Mouse (Mus musculus): ENCODE measurements around the gene Synj2. TPM values are rescaled to one million over a fixed set of nuclear protein-coding genes. Genes with fewer than 3 reads are reported as not detected.
A peak's percentile ranks its signal among the peaks of the same experiment; 100 is the strongest.

Gene Synj2
- polyA plus RNA-seq, 1 experiment from 2014 or later, result 1.3 TPM

DNA sequence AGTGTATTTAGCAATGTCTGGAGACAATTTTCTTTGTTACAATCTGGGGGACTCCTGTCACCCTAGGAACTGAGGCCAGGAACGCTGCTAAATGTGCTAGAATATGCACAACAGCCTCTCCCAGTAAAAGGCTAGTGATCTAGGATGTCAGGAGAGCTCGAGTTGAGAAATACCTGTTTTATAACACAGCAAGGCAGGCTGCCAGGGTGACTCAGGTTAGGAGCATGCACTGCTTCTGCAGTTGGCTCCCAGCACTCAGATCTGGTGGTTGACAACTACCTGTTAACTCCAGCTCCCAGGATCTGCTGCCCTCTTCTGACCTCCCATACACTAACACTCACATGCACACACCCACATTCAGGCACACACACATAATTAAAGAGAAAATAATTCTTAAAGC lies 124.9 kb downstream of the Synj2 start:
- ATAC-seq (ENCODE audit: low FRiP score) (no peak), DNase-seq (ENCODE audit: low spot score) (no peak)
- no peak overlapping the region for H3K4me3 ChIP-seq (replicated peaks; ENCODE audit: low read length)
- 94% methylated on average over 2 of the region's 2 CpGs for WGBS
- H3K36me3 ChIP-seq (replicated peaks; ENCODE audit: control insufficient read depth, insufficient read depth), result peaks cover 84% of the 10 kb centered on the region
- H3K27me3 ChIP-seq (ENCODE audit: control insufficient read depth, insufficient read depth, low read length), result no peaks in the 10 kb centered on the region
- no peak overlapping the region for H3K4me2 ChIP-seq (replicated peaks)
- H3K27ac ChIP-seq, result no peak overlapping the region
- no peak overlapping the region for H3K9ac ChIP-seq
- H3K4me1 ChIP-seq (replicated peaks; ENCODE audit: control insufficient read depth, insufficient read depth, low read length), result no peaks in the 10 kb centered on the region
- no peaks in the 10 kb centered on the region for H3K9me3 ChIP-seq (ENCODE audit: control insufficient read depth, low read length)

DNA sequence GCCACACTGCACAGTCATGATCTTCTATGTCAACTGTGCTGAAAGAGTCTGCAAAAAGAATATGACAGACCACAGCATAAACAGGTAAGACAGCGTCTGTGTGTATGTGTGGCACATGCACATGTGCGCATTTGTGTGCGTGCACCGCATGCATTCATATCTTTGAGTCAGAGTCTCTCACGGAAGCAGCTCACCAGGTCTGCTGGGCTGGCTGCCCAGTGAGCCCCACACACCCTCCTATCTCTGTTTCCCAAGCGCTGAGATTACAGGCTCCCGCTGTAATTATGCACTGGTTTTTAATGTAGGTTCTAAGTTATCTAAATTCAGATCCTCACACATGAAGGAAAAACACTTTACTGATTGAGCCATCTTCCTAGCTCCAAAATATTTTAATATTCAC lies 126.5 kb downstream of the Synj2 start:
- no peak for ATAC-seq (ENCODE audit: low FRiP score)
- 97% methylated on average over 7 of the region's 7 CpGs for WGBS
- peaks cover 88% of the 10 kb centered on the region for H3K36me3 ChIP-seq (replicated peaks; ENCODE audit: control insufficient read depth, insufficient read depth)
- no peak overlapping the region for H3K4me3 ChIP-seq (replicated peaks; ENCODE audit: low read length)
- H3K9me3 ChIP-seq (ENCODE audit: control insufficient read depth, low read length), result no peaks in the 10 kb centered on the region
- no peaks in the 10 kb centered on the region for H3K4me1 ChIP-seq (replicated peaks; ENCODE audit: control insufficient read depth, insufficient read depth, low read length)
- no peaks in the 10 kb centered on the region for H3K27me3 ChIP-seq (ENCODE audit: control insufficient read depth, insufficient read depth, low read length)
- H3K27ac ChIP-seq, result no peak overlapping the region
- no peak overlapping the region for H3K9ac ChIP-seq
- DNase-seq (ENCODE audit: low spot score), result no peak
- no peak overlapping the region for H3K4me2 ChIP-seq (replicated peaks)

DNA sequence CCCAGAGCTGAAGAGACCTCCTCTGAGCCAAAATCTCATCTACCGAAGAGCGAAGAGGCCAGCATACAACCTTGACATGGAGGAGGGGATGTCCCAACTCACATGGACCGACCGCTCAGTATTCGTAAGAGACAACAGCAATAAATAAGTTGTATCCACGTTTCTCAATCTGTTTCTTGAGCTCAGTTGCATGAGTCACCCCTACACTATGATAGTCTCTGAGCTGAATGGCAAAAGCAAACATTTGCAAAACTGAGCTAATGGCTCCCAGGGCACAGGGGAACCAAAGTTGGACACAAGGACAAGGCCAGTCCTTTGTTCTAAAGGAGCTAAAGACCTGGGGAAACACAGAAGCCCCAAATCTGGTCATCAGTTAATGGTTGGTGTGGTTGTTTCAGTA lies 128.8 kb downstream of the Synj2 start:
- Histone ChIP-seq H3K4me1 (replicated peaks; ENCODE audit: control insufficient read depth, insufficient read depth, low read length) (no peaks in the 10 kb centered on the region), H3K9ac (no peak overlapping the region), H3K4me3 (replicated peaks; ENCODE audit: low read length) (no peak overlapping the region), H3K27me3 (ENCODE audit: control insufficient read depth, insufficient read depth, low read length) (no peaks in the 10 kb centered on the region), H3K9me3 (ENCODE audit: control insufficient read depth, low read length) (no peaks in the 10 kb centered on the region), H3K4me2 (replicated peaks) (no peak overlapping the region), H3K36me3 (replicated peaks; ENCODE audit: control insufficient read depth, insufficient read depth) (peaks cover 81% of the 10 kb centered on the region), H3K27ac (no peak overlapping the region)
- no peak for DNase-seq (ENCODE audit: low spot score)
- WGBS, result 97% methylated on average over 6 of the region's 6 CpGs
- ATAC-seq (ENCODE audit: low FRiP score), result no peak

DNA sequence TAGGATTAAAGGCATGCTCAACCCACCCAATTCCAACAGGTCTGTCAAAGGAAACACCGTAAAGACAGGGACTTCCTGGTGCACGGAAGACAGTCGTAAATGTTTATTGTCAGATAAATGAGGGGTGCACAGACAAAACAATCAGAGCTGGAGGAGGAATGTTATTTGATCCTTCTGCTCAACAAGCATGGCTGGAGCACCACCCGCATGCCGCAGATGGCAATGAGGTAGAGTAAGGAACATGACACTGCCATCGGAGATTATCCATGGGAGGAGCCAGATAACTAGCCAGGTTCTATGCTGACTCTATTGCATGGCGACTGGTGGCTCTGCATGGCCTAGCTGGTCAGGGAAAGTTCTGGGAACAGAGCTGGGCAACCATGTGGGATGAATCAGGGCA lies 132.3 kb downstream of the Synj2 start:
- Histone ChIP-seq H3K4me1 (replicated peaks; ENCODE audit: control insufficient read depth, insufficient read depth, low read length) (peaks cover 9% of the 10 kb centered on the region; the same call in 1 of the 2 replicates), H3K4me3 (replicated peaks; ENCODE audit: low read length) (no peak overlapping the region), H3K27me3 (ENCODE audit: control insufficient read depth, insufficient read depth, low read length) (no peaks in the 10 kb centered on the region), H3K9ac (no peak overlapping the region), H3K27ac (no peak overlapping the region), H3K4me2 (replicated peaks) (no peak overlapping the region), H3K9me3 (ENCODE audit: control insufficient read depth, low read length) (no peaks in the 10 kb centered on the region), H3K36me3 (replicated peaks; ENCODE audit: control insufficient read depth, insufficient read depth) (peaks cover 51% of the 10 kb centered on the region)
- DNase-seq (ENCODE audit: low spot score) (no peak), ATAC-seq (ENCODE audit: low FRiP score) (no peak)
- WGBS, result 89% methylated on average over 7 of the region's 7 CpGs

DNA sequence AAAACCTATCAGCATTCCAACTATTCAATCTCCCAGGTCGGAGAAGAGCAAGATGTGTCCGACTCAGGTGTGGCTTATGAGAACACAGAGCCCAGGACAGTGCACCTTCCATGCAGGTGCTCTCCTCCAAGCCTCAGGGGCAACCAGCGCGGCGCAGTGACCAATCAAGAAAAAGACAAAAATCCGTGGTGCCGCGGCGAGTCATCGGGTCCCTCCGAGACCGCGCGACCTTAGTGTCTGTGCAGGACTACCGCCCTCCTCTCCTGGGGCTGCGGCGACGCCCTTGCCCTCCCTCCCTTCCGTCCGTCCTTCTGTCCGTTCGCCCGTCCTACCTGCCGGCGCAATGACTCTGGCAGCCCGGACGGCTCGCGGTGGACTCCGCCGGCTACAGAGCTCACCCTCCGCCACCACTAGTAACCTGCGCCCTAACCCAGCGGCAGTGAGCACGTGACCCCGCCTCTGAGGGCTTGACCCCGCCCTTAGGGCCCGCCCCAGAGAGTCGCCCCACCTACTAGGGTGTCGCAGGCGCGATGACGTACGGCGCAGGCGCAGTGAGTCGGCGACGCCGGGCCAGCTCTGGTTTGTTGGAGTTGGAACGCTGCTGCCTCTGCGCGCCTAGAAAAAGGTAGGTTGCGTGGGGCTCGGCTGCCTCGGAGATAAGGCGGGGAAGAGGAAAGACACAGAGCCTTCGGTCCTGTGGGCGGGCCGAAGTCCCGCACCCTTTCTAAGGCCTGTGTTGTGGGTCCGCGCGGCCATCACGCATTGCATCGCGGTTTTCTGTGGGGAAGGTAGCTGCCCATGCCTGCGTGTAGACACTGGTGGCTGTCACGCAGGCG lies 138.4 kb downstream of the Synj2 start, which contains the start of the genes Serac1 and Gtf2h5:
Serac1 (minus strand) TSS at position 455 of the 836 bp plus-strand sequence.
Gtf2h5 (plus strand) TSS at position 500 of the 836 bp plus-strand sequence.
- Histone ChIP-seq H3K9ac (peak within 1 kb of the TSS; percentile 89), H3K27me3 (ENCODE audit: control insufficient read depth, insufficient read depth, low read length) (no peaks in the 10 kb centered on the region), H3K4me2 (replicated peaks) (peak within 1 kb of the TSS; percentile 76), H3K36me3 (replicated peaks; ENCODE audit: control insufficient read depth, insufficient read depth) (peaks cover 15% of the 10 kb centered on the region; the same call in 1 of the 2 replicates), H3K9me3 (ENCODE audit: control insufficient read depth, low read length) (no peaks in the 10 kb centered on the region), H3K4me3 (replicated peaks; ENCODE audit: low read length) (peak within 1 kb of the TSS; percentile 88), H3K4me1 (replicated peaks; ENCODE audit: control insufficient read depth, insufficient read depth, low read length) (peaks cover 28% of the 10 kb centered on the region), H3K27ac (peak within 1 kb of the TSS; percentile 89)
- peak; percentile 99 for DNase-seq (ENCODE audit: low spot score)
- WGBS, result under 1% methylated on average over 69 of the region's 70 CpGs
- peak; percentile 95 for ATAC-seq (ENCODE audit: low FRiP score)

DNA sequence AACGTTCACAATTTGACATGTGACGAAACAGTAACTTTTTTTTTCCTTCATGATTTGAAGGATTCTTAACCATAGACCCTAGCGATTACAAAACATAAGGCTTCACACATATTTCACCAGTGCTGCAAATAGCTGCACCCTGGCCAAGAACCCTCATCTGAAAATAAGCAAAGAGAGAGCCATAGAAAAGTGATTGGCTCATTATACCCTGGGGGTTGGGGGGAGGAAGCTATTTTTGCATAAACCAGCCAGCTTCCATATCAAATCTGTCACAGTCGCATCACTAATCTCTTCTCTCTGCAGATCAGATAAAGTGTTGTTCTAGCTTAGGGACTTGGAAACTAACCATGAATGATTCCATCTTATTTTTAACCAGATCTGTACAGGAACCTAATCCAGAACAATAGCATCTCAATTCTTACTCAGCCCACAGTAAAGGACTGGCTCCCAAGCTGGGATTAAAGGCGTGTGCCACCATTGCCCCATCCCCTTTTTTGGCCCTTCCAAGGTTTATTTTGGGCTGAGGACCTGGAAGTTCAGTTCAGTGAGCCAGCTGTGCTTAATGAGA lies 142.3 kb downstream of the Synj2 start:
- H3K27me3 ChIP-seq (ENCODE audit: control insufficient read depth, insufficient read depth, low read length), result no peaks in the 10 kb centered on the region
- 91% methylated on average over 5 of the region's 5 CpGs for WGBS
- ATAC-seq (ENCODE audit: low FRiP score) (no peak), DNase-seq (ENCODE audit: low spot score) (no peak)
- peaks cover 20% of the 10 kb centered on the region for H3K4me1 ChIP-seq (replicated peaks; ENCODE audit: control insufficient read depth, insufficient read depth, low read length)
- no peak overlapping the region for H3K4me3 ChIP-seq (replicated peaks; ENCODE audit: low read length)
- no peaks in the 10 kb centered on the region for H3K9me3 ChIP-seq (ENCODE audit: control insufficient read depth, low read length)
- H3K9ac ChIP-seq, result no peak overlapping the region
- no peak overlapping the region for H3K27ac ChIP-seq
- peaks cover 49% of the 10 kb centered on the region for H3K36me3 ChIP-seq (replicated peaks; ENCODE audit: control insufficient read depth, insufficient read depth)
- H3K4me2 ChIP-seq (replicated peaks), result no peak overlapping the region

DNA sequence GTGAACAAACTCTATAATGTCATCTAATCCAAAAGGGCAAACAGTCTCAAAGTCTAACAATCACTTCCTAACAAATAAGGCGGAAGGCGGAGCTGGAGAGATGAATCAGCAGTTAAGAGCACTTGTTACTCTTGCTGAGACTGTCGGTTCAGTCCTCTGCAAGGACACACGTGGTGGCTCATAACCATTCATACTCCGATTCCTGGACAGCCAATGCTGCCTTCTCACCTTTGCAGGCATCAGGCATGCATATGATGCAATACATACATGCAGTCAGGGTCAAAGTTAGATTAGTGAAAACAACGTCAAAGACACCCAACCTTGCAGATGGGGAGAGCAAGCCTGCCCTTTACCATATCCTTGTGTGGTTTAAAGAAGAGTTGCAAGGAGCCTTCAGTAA lies 150.5 kb downstream of the Synj2 start:
- Histone ChIP-seq H3K27me3 (ENCODE audit: control insufficient read depth, insufficient read depth, low read length) (no peaks in the 10 kb centered on the region), H3K4me1 (replicated peaks; ENCODE audit: control insufficient read depth, insufficient read depth, low read length) (no peaks in the 10 kb centered on the region), H3K9ac (no peak overlapping the region), H3K36me3 (replicated peaks; ENCODE audit: control insufficient read depth, insufficient read depth) (peaks cover 14% of the 10 kb centered on the region; the same call in 1 of the 2 replicates), H3K4me3 (replicated peaks; ENCODE audit: low read length) (no peak overlapping the region), H3K9me3 (ENCODE audit: control insufficient read depth, low read length) (no peaks in the 10 kb centered on the region), H3K4me2 (replicated peaks) (no peak overlapping the region), H3K27ac (no peak overlapping the region)
- WGBS, result 93% methylated on average over 6 of the region's 6 CpGs
- ATAC-seq (ENCODE audit: low FRiP score) (no peak), DNase-seq (ENCODE audit: low spot score) (no peak)

Other genes with a start within 250 kb of the Synj2 start
- gene Snx9, start 100.0 kb upstream of the Synj2 start, polyA plus RNA-seq (2014; fragmentation: Nextera tagmentation; extraction: Ambion mirVana), result 9.4 and 10.8 TPM in 2 replicates
- 10.7 and 13.6 TPM in 2 replicates for gene Serac1, start 138.5 kb downstream of the Synj2 start, polyA plus RNA-seq (2014; fragmentation: Nextera tagmentation; extraction: Ambion mirVana)
- gene Gtf2h5, start 138.5 kb downstream of the Synj2 start, polyA plus RNA-seq (2014; fragmentation: Nextera tagmentation; extraction: Ambion mirVana), result 204 and 214 TPM in 2 replicates
- 164 and 177 TPM in 2 replicates for gene Tulp4, start 165.2 kb downstream of the Synj2 start, polyA plus RNA-seq (2014; fragmentation: Nextera tagmentation; extraction: Ambion mirVana)